Mouse (Mus musculus) stomach, embryonic 15.5 days (tissue): Measurements from ENCODE around the gene Tex33. TPM values are rescaled to one million over a fixed set of nuclear protein-coding genes. Genes with fewer than 3 reads are reported as not detected.
A peak's percentile ranks its signal among the peaks of the same experiment; 100 is the strongest.

Source experiments
- ATAC-seq: fragments of 200-750 bp; cut with Nextera tagmentation; 2 replicates; pipeline ENCODE4 v1.8.0; 2017; ENCODE audit warnings: low read depth, moderate number of reproducible peaks, moderate TSS enrichment; ENCODE audit not compliant: insufficient read depth, low FRiP score
- H3K27ac ChIP-seq: fragments of 300-500 bp; sonication (generic); 2 replicates; pipeline ENCODE4 v1.5.1; 2015; ENCODE audit warnings: mild to moderate bottlenecking, inconsistent platforms
- H3K27me3 ChIP-seq: fragments of 300-500 bp; sonication (generic); replicated peaks from 2 replicates; pipeline ENCODE4 v1.6.1; 2015; ENCODE audit warnings: inconsistent platforms
- H3K36me3 ChIP-seq: fragments of 300-500 bp; sonication (generic); 2 replicates; pipeline ENCODE4 v1.6.1; 2015; ENCODE audit warnings: inconsistent platforms
- H3K4me1 ChIP-seq: fragments of 300-500 bp; sonication (generic); 2 replicates; pipeline ENCODE4 v1.6.1; 2015; ENCODE audit warnings: inconsistent platforms
- H3K4me2 ChIP-seq: fragments of 300-500 bp; sonication (generic); 2 replicates; pipeline ENCODE4 v1.6.1; 2015; ENCODE audit warnings: mild to moderate bottlenecking, inconsistent platforms
- H3K4me3 ChIP-seq: fragments of 300-500 bp; sonication (generic); replicated peaks from 2 replicates; pipeline ENCODE4 v1.5.1; 2015; ENCODE audit warnings: inconsistent platforms
- H3K9ac ChIP-seq: fragments of 300-500 bp; sonication (generic); 2 replicates; pipeline ENCODE4 v1.6.1; 2015; ENCODE audit warnings: inconsistent platforms
- H3K9me3 ChIP-seq: fragments of 300-500 bp; sonication (generic); 2 replicates; pipeline ENCODE4 v1.6.1; 2016; ENCODE audit warnings: inconsistent platforms
- WGBS: fragments of 180-500 bp; shearing (Covaris S2); methylation state at CpG from one replicate; pipeline ENCODE4 v1.1.7; 2015; 5-methylcytosine and 5-hydroxymethylcytosine counted together
- polyA plus RNA-seq: library from polyadenylated mRNA; unstranded; fragments of >200 nt; fragmentation: Nextera tagmentation; extraction: Ambion mirVana; gene quantifications from 2 replicates; pipeline ENCODE4 v1.2.1, GENCODE M21; 2015

The Tex33 gene
- polyA plus RNA-seq, 1 experiment from 2014 or later, result not detected

- H3K4me1 ChIP-seq, result peaks cover 9% of the 10 kb centered on the region
- no peaks in the 10 kb centered on the region for H3K36me3 ChIP-seq
- no peak overlapping the region for H3K4me3 ChIP-seq
- no peak overlapping the region for H3K9ac ChIP-seq
- WGBS, result 81% methylated on average over 14 of the region's 14 CpGs
- peaks cover 16% of the 10 kb centered on the region; the same call in 1 of the 2 replicates for H3K27me3 ChIP-seq
- peak; percentile 85 for ATAC-seq
- H3K4me2 ChIP-seq, result no peak overlapping the region
- H3K9me3 ChIP-seq, result no peaks in the 10 kb centered on the region
- H3K27ac ChIP-seq, result no peak overlapping the region
These were observed 17.5 kb upstream of the Tex33 start for GRCm38 (mm10) chr15:78413083-78413718.

- H3K27me3 ChIP-seq, result peaks cover 16% of the 10 kb centered on the region; the same call in 1 of the 2 replicates
- WGBS, result 30% methylated on average over 12 of the region's 12 CpGs
- H3K9ac ChIP-seq, result no peak overlapping the region
- peak overlapping the region; percentile 20 for H3K4me3 ChIP-seq
- H3K4me1 ChIP-seq, result peaks cover 23% of the 10 kb centered on the region
- no peaks in the 10 kb centered on the region for H3K9me3 ChIP-seq
- peak overlapping the region; percentile 47 for H3K4me2 ChIP-seq
- no peaks in the 10 kb centered on the region for H3K36me3 ChIP-seq
- no peak for ATAC-seq
- no peak overlapping the region for H3K27ac ChIP-seq
These were observed 13.9 kb upstream of the Tex33 start for GRCm38 (mm10) chr15:78409570-78410052.

GRCm38 (mm10) chr15:78406293-78406934 lies 10.7 kb upstream of the Tex33 start, which contains the start of gene Mpst:
Gene Mpst (plus strand): TSS chr15:78406416.
- H3K36me3 ChIP-seq, result no peaks in the 10 kb centered on the region
- H3K9ac ChIP-seq, result peak within 1 kb of the TSS; percentile 53
- peak within 1 kb of the TSS; percentile 79 for H3K4me3 ChIP-seq
- H3K27ac ChIP-seq, result peak within 1 kb of the TSS; percentile 99
- H3K27me3 ChIP-seq, result peaks cover 16% of the 10 kb centered on the region; the same call in 1 of the 2 replicates
- peak within 1 kb of the TSS; percentile 90 for H3K4me2 ChIP-seq
- under 1% methylated on average over 40 of the region's 40 CpGs for WGBS
- H3K9me3 ChIP-seq, result no peaks in the 10 kb centered on the region
- ATAC-seq, result peak; percentile 79
- peaks cover 51% of the 10 kb centered on the region for H3K4me1 ChIP-seq

- H3K4me1 ChIP-seq, result peaks cover 55% of the 10 kb centered on the region
- peak within 1 kb of the TSS; percentile 99 for H3K27ac ChIP-seq
- H3K9ac ChIP-seq, result peak within 1 kb of the TSS; percentile 53
- no peaks in the 10 kb centered on the region for H3K36me3 ChIP-seq
- H3K9me3 ChIP-seq, result no peaks in the 10 kb centered on the region
- H3K4me3 ChIP-seq, result peak within 1 kb of the TSS; percentile 79
- peaks cover 11% of the 10 kb centered on the region; the same call in 1 of the 2 replicates for H3K27me3 ChIP-seq
- WGBS, result 2% methylated on average over 34 of the region's 34 CpGs
- ATAC-seq, result peak; percentile 74
- peak within 1 kb of the TSS; percentile 90 for H3K4me2 ChIP-seq
These were observed 10.0 kb upstream of the Tex33 start, which contains the start of gene Tst for GRCm38 (mm10) chr15:78405517-78406211. Gene Tst (minus strand): TSS chr15:78405907.

GRCm38 (mm10) chr15:78405098-78405497 lies 9.4 kb upstream of the Tex33 start:
- H3K9me3 ChIP-seq, result no peaks in the 10 kb centered on the region
- H3K4me3 ChIP-seq, result peak overlapping the region; percentile 79
- peak overlapping the region; percentile 99 for H3K27ac ChIP-seq
- peaks cover 51% of the 10 kb centered on the region for H3K4me1 ChIP-seq
- H3K4me2 ChIP-seq, result peak overlapping the region; percentile 90
- peak overlapping the region; percentile 53; the same call in 1 of the 2 replicates for H3K9ac ChIP-seq
- no peaks in the 10 kb centered on the region for H3K36me3 ChIP-seq
- ATAC-seq, result no peak
- H3K27me3 ChIP-seq, result peaks cover 5% of the 10 kb centered on the region; the same call in 1 of the 2 replicates
- 47% methylated on average over 11 of the region's 11 CpGs for WGBS

GRCm38 (mm10) chr15:78403896-78404295 lies 8.2 kb upstream of the Tex33 start:
- Histone ChIP-seq H3K9ac (no peak overlapping the region), H3K27ac (peak overlapping the region; percentile 74), H3K36me3 (no peaks in the 10 kb centered on the region), H3K4me3 (peak overlapping the region; percentile 13; the same call in 1 of the 2 replicates), H3K4me2 (peak overlapping the region; percentile 90), H3K4me1 (peaks cover 49% of the 10 kb centered on the region), H3K9me3 (no peaks in the 10 kb centered on the region), H3K27me3 (no peaks in the 10 kb centered on the region)
- ATAC-seq, result no peak
- 33% methylated on average over 1 of the region's 1 CpGs for WGBS

- no peak for ATAC-seq
- Histone ChIP-seq H3K4me2 (peak overlapping the region; percentile 90), H3K9ac (no peak overlapping the region), H3K36me3 (no peaks in the 10 kb centered on the region), H3K4me1 (peaks cover 49% of the 10 kb centered on the region), H3K27me3 (no peaks in the 10 kb centered on the region), H3K27ac (peak overlapping the region; percentile 74), H3K9me3 (no peaks in the 10 kb centered on the region), H3K4me3 (peak overlapping the region; percentile 13; the same call in 1 of the 2 replicates)
- 48% methylated on average over 3 of the region's 3 CpGs for WGBS
These were observed 7.6 kb upstream of the Tex33 start for GRCm38 (mm10) chr15:78403301-78403741.

GRCm38 (mm10) chr15:78402423-78402822 lies 6.7 kb upstream of the Tex33 start:
- H3K9ac ChIP-seq, result no peak overlapping the region
- peak overlapping the region; percentile 74 for H3K27ac ChIP-seq
- no peaks in the 10 kb centered on the region for H3K36me3 ChIP-seq
- no peaks in the 10 kb centered on the region for H3K27me3 ChIP-seq
- H3K9me3 ChIP-seq, result no peaks in the 10 kb centered on the region
- no peak for ATAC-seq
- H3K4me2 ChIP-seq, result peak overlapping the region; percentile 90
- WGBS, result 61% methylated on average over 7 of the region's 7 CpGs
- H3K4me3 ChIP-seq, result no peak overlapping the region
- peaks cover 47% of the 10 kb centered on the region for H3K4me1 ChIP-seq

GRCm38 (mm10) chr15:78401921-78402320 lies 6.2 kb upstream of the Tex33 start:
- no peak overlapping the region for H3K4me3 ChIP-seq
- ATAC-seq, result no peak
- H3K9ac ChIP-seq, result no peak overlapping the region
- 0 out of 2 replicates have a peak overlapping the region, but pooled peaks have one; percentile 90 for H3K4me2 ChIP-seq
- WGBS, result 52% methylated on average over 4 of the region's 4 CpGs
- no peaks in the 10 kb centered on the region for H3K36me3 ChIP-seq
- H3K27me3 ChIP-seq, result no peaks in the 10 kb centered on the region
- no peaks in the 10 kb centered on the region for H3K9me3 ChIP-seq
- H3K4me1 ChIP-seq, result peaks cover 42% of the 10 kb centered on the region
- H3K27ac ChIP-seq, result peak overlapping the region; percentile 74

- H3K27me3 ChIP-seq, result no peaks in the 10 kb centered on the region
- 71% methylated on average over 6 of the region's 6 CpGs for WGBS
- no peak for ATAC-seq
- H3K9me3 ChIP-seq, result no peaks in the 10 kb centered on the region
- H3K4me2 ChIP-seq, result 0 out of 2 replicates have a peak overlapping the region, but pooled peaks have one; percentile 90
- H3K36me3 ChIP-seq, result no peaks in the 10 kb centered on the region
- no peak overlapping the region for H3K9ac ChIP-seq
- H3K4me1 ChIP-seq, result peaks cover 41% of the 10 kb centered on the region
- no peak overlapping the region for H3K4me3 ChIP-seq
- peak overlapping the region; percentile 74; the same call in 1 of the 2 replicates for H3K27ac ChIP-seq
These were observed 5.6 kb upstream of the Tex33 start for GRCm38 (mm10) chr15:78401345-78401744.

GRCm38 (mm10) chr15:78390855-78391254 lies 4.9 kb downstream of the Tex33 start:
- Histone ChIP-seq H3K27ac (no peak overlapping the region), H3K4me2 (no peak overlapping the region), H3K9ac (no peak overlapping the region), H3K36me3 (no peaks in the 10 kb centered on the region), H3K9me3 (no peaks in the 10 kb centered on the region), H3K4me3 (no peak overlapping the region), H3K27me3 (no peaks in the 10 kb centered on the region), H3K4me1 (no peaks in the 10 kb centered on the region)
- ATAC-seq, result no peak
- 74% methylated on average over 3 of the region's 3 CpGs for WGBS
